8 mouse cellular contexts compared by ENCODE assay signal in genomic region chr11:120240941-120241890, GRCm38 (mm10). TPM values are rescaled to one million over a fixed set of nuclear protein-coding genes. Genes with fewer than 3 reads are reported as not detected.
DNase-seq lines count a peak whose midpoint lies in the region; ATAC-seq and TF ChIP-seq lines count a peak whose summit lies in the region.

No protein-coding gene starts in this region.

- H3K9ac ChIP-seq in embryonic facial prominence, embryonic 13.5 days: peak overlapping the region; percentile 63
- H3K9ac ChIP-seq in intestine, embryonic 15.5 days: 0 out of 2 replicates have a peak overlapping the region, but pooled peaks have one; percentile 24
- peak overlapping the region; percentile 100 for H3K9ac ChIP-seq in midbrain, embryonic 14.5 days (replicated peaks; ENCODE audit: low read length)

- peaks cover 85% of the 10 kb centered on the region for H3K4me1 ChIP-seq in embryonic facial prominence, embryonic 13.5 days
- H3K4me1 ChIP-seq in intestine, embryonic 15.5 days (replicated peaks): peaks cover 57% of the 10 kb centered on the region
- H3K4me1 ChIP-seq in midbrain, embryonic 14.5 days (ENCODE audit: control insufficient read depth, insufficient read depth, low read length): peaks cover 66% of the 10 kb centered on the region
- peaks cover 13% of the 10 kb centered on the region for H3K4me1 ChIP-seq in cerebellum, adult 2 months (ENCODE audit: control insufficient read depth, insufficient read depth, low read length)

- H3K27me3 ChIP-seq in embryonic facial prominence, embryonic 13.5 days: no peaks in the 10 kb centered on the region
- no peaks in the 10 kb centered on the region for H3K27me3 ChIP-seq in intestine, embryonic 15.5 days (replicated peaks)
- no peaks in the 10 kb centered on the region for H3K27me3 ChIP-seq in midbrain, embryonic 14.5 days (ENCODE audit: control insufficient read depth, insufficient read depth, low read length)
- no peaks in the 10 kb centered on the region for H3K27me3 ChIP-seq in cerebellum, adult 2 months (ENCODE audit: control insufficient read depth, insufficient read depth, low read length)

- H3K4me3 ChIP-seq in left cerebral cortex, adult 2 months: peak overlapping the region; percentile 37
- peak overlapping the region; percentile 91 for H3K4me3 ChIP-seq in embryonic facial prominence, embryonic 13.5 days
- H3K4me3 ChIP-seq in intestine, embryonic 15.5 days (replicated peaks): no peak overlapping the region
- H3K4me3 ChIP-seq in midbrain, embryonic 14.5 days (replicated peaks; ENCODE audit: low read depth, low read length): peak overlapping the region; percentile 94
- H3K4me3 ChIP-seq in cerebellum, adult 2 months (replicated peaks; ENCODE audit: insufficient read depth, low read depth, low read length): no peak overlapping the region

- no peak for TF ChIP-seq POLR2A in cerebellum, adult 2 months (IDR thresholded peaks at IDR 0.05; ENCODE audit: borderline replicate concordance, insufficient read depth, low read length)

- peak in 1 of 2 experiments; percentile 44 for DNase-seq in left cerebral cortex, adult 2 months (ENCODE audit: extremely low spot score in 1 of 2, low spot score in 2 of 2)
- no peak for DNase-seq in left cerebral cortex, adult 11 months (ENCODE audit: low spot score)
- peak; percentile 86 for DNase-seq in midbrain, embryonic 14.5 days
- DNase-seq in left cerebral cortex, postnatal 4 days: no peak
- no peak for DNase-seq in spleen, postnatal 36 days (ENCODE audit: low spot score in 2 of 2)
- DNase-seq in cerebellum, adult 2 months: no peak

- WGBS in embryonic facial prominence, embryonic 13.5 days: 11% methylated on average over 29 of the region's 29 CpGs
- WGBS in intestine, embryonic 15.5 days: 19% methylated on average over 29 of the region's 29 CpGs
- WGBS in midbrain, embryonic 14.5 days: 6% methylated on average over 29 of the region's 29 CpGs
- 49% methylated on average over 29 of the region's 29 CpGs for WGBS in cerebellum, adult 2 months

- H3K9me3 ChIP-seq in embryonic facial prominence, embryonic 13.5 days: no peaks in the 10 kb centered on the region
- no peaks in the 10 kb centered on the region for H3K9me3 ChIP-seq in intestine, embryonic 15.5 days
- H3K9me3 ChIP-seq in midbrain, embryonic 14.5 days (ENCODE audit: control insufficient read depth, low read length): no peaks in the 10 kb centered on the region

- no peak; the same call in 1 of the 2 replicates for TF ChIP-seq CTCF in left cerebral cortex, adult 2 months (IDR thresholded peaks at IDR 0.05)
- no peak for TF ChIP-seq CTCF in cerebellum, adult 2 months (IDR thresholded peaks at IDR 0.05; ENCODE audit: borderline replicate concordance, insufficient read depth, low read depth, low read length)

- no peak for ATAC-seq in embryonic facial prominence, embryonic 13.5 days (ENCODE audit: insufficient number of reproducible peaks, insufficient read depth, low FRiP score, low TSS enrichment, low read depth)
- no peak for ATAC-seq in intestine, embryonic 15.5 days
- no peak for ATAC-seq in midbrain, embryonic 14.5 days (ENCODE audit: low FRiP score, low TSS enrichment)

- peak overlapping the region; percentile 99 for H3K4me2 ChIP-seq in embryonic facial prominence, embryonic 13.5 days
- H3K4me2 ChIP-seq in intestine, embryonic 15.5 days (replicated peaks): peak overlapping the region; percentile 97
- H3K4me2 ChIP-seq in midbrain, embryonic 14.5 days (ENCODE audit: low read length): peak overlapping the region; percentile 100

- intact Hi-C loops in left cerebral cortex, adult 2 months (cut with DNase I): loop anchor here (2.0 kb wide), 1 partner anchor 66 kb away; no protein-coding TSS in a partner anchor
- intact Hi-C loops in left cerebral cortex, postnatal 4 days (cut with DNase I): no loop called here

- peak overlapping the region; percentile 95 for H3K27ac ChIP-seq in left cerebral cortex, adult 2 months
- peak overlapping the region; percentile 95 for H3K27ac ChIP-seq in embryonic facial prominence, embryonic 13.5 days
- peak overlapping the region; percentile 78 for H3K27ac ChIP-seq in intestine, embryonic 15.5 days
- H3K27ac ChIP-seq in midbrain, embryonic 14.5 days (replicated peaks; ENCODE audit: low read depth, low read length): peak overlapping the region; percentile 100
- no peak overlapping the region for H3K27ac ChIP-seq in cerebellum, adult 2 months (ENCODE audit: insufficient read depth, low read length)

- 0 out of 2 replicates have a peak, but pooled peaks cover 11% of the 10 kb centered on the region for H3K36me3 ChIP-seq in embryonic facial prominence, embryonic 13.5 days
- H3K36me3 ChIP-seq in intestine, embryonic 15.5 days: no peaks in the 10 kb centered on the region
- peaks cover 17% of the 10 kb centered on the region for H3K36me3 ChIP-seq in midbrain, embryonic 14.5 days (ENCODE audit: control insufficient read depth, insufficient read depth, low read length)

RNA-seq across cellular contexts. Expression of gene Bahcc1, which starts 8.5 kb away (rescaled TPM):
- 10 to 100 TPM; 20.6 to 21.3 TPM for total RNA-seq in left cerebral cortex, adult 2 months (2021)
- polyA plus RNA-seq in embryonic facial prominence, embryonic 13.5 days (2015; fragmentation: Nextera tagmentation; extraction: Ambion mirVana): 13.1 and 13.9 TPM in 2 replicates
- 5.8 and 7.1 TPM in 2 replicates for polyA plus RNA-seq in intestine, embryonic 15.5 days (2015; fragmentation: Nextera tagmentation; extraction: Ambion mirVana)
- 20.0 and 25.9 TPM in 2 replicates for polyA plus RNA-seq in midbrain, embryonic 14.5 days (2014; fragmentation: Nextera tagmentation; extraction: Ambion mirVana)
- total RNA-seq in left cerebral cortex, postnatal 4 days (2021): 10 to 100 TPM; 36.5 to 39.5 TPM
- 17.0 and 17.6 TPM in 2 replicates for polyA plus RNA-seq in cerebellum, adult 2 months (2012; rRNA removed)

Comparison
In these comparisons a context has a peak if more than half of its experiments do, and no peak if none do; other contexts are left out.
1. H3K4me3 ChIP-seq: peak in left cerebral cortex, adult 2 months (single experiment), embryonic facial prominence, embryonic 13.5 days (single experiment) and midbrain, embryonic 14.5 days (single experiment); none in intestine, embryonic 15.5 days (single experiment) and cerebellum, adult 2 months (single experiment).
2. H3K9ac ChIP-seq: peak in every context shown above with its lines; median percentile 100 in midbrain, embryonic 14.5 days; 63 in embryonic facial prominence, embryonic 13.5 days; 24 in intestine, embryonic 15.5 days.
3. Peak in every context shown above with its lines, with median percentiles within 50 percentile points of each other: H3K4me2 ChIP-seq.